Mouse (Mus musculus): ENCODE measurements at regions not wholly inside any gene's neighbourhood (a gene's known extent, or its start where the extent isn't known, plus 50 kb on each side); places are given as distances from the start of the nearest gene placed in this dataset.

GRCm38 (mm10) chr3:66505476-66506076, 208.9 kb upstream of the Veph1 start:
- Histone ChIP-seq H3K4me3 (replicated peaks; ENCODE audit: extremely low read depth, low read depth, low read length) (no peak overlapping the region), H3K4me1 (ENCODE audit: control insufficient read depth, insufficient read depth, low read length) (no peaks in the 10 kb centered on the region; the same call in 1 of the 2 replicates)
- DNase-seq = no peak
- TF ChIP-seq POLR2A (IDR thresholded peaks at IDR 0.05; ENCODE audit: borderline replicate concordance, extremely low read depth, low read depth, low read length) (no peak), CTCF (IDR thresholded peaks at IDR 0.05; ENCODE audit: insufficient read depth, low read length) (no peak)
- WGBS = 54% methylated on average over 6 of the region's 6 CpGs

GRCm38 (mm10) chr3:66504717-66505116, 208.1 kb upstream of the Veph1 start:
- no peak for DNase-seq
- Histone ChIP-seq H3K4me3 (replicated peaks; ENCODE audit: extremely low read depth, low read depth, low read length) (no peak overlapping the region), H3K4me1 (ENCODE audit: control insufficient read depth, insufficient read depth, low read length) (no peaks in the 10 kb centered on the region; the same call in 1 of the 2 replicates)
- TF ChIP-seq POLR2A (IDR thresholded peaks at IDR 0.05; ENCODE audit: borderline replicate concordance, extremely low read depth, low read depth, low read length) (no peak), CTCF (IDR thresholded peaks at IDR 0.05; ENCODE audit: insufficient read depth, low read length) (no peak)
- 72% methylated on average over 6 of the region's 6 CpGs for WGBS

DNA sequence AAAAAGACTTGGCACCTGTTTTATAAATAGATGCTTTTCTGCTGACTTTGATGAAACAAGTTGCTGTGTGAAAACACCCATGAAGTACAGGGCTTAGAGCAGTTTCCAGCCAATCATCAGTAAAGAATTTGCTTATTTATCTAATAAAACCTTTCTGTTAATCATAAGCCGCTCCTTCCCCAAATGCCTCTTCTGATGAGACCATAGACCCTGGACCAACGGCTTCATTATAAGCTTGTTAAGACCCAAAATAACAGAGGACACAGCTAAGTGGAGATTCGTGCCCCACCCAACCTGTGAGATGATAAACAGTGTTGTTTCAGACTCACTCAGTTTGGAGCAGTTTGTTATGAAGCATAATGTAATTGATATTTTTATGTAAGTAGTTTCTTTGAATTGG, 207.0 kb upstream of the Veph1 start:
- Histone ChIP-seq H3K4me3 (replicated peaks; ENCODE audit: extremely low read depth, low read depth, low read length) (no peak overlapping the region), H3K4me1 (ENCODE audit: control insufficient read depth, insufficient read depth, low read length) (no peaks in the 10 kb centered on the region; the same call in 1 of the 2 replicates)
- 84% methylated on average over 3 of the region's 3 CpGs for WGBS
- no peak for DNase-seq
- TF ChIP-seq POLR2A (IDR thresholded peaks at IDR 0.05; ENCODE audit: borderline replicate concordance, extremely low read depth, low read depth, low read length) (no peak), CTCF (IDR thresholded peaks at IDR 0.05; ENCODE audit: insufficient read depth, low read length) (no peak)

DNA sequence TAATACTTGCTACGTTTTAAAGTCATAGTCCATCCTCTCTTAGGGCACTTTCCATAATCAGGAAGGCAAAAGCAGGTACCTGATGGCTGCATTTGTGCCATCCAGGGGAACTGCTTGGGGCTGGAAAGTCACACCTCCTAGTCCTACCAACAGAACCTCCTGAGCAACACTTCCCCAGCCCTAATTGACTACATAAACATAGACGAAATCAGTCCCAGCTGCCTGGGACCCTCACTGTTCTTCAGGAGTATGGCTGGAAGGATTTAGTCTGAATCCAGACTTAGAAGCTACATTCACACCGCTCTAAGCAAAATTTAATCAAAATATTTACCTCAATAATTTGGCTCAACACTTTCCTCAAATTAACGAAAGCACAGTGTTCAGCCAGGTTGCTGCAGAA, 205.2 kb upstream of the Veph1 start:
- TF ChIP-seq CTCF (IDR thresholded peaks at IDR 0.05; ENCODE audit: insufficient read depth, low read length) = no peak
- WGBS = 73% methylated on average over 4 of the region's 4 CpGs

DNA sequence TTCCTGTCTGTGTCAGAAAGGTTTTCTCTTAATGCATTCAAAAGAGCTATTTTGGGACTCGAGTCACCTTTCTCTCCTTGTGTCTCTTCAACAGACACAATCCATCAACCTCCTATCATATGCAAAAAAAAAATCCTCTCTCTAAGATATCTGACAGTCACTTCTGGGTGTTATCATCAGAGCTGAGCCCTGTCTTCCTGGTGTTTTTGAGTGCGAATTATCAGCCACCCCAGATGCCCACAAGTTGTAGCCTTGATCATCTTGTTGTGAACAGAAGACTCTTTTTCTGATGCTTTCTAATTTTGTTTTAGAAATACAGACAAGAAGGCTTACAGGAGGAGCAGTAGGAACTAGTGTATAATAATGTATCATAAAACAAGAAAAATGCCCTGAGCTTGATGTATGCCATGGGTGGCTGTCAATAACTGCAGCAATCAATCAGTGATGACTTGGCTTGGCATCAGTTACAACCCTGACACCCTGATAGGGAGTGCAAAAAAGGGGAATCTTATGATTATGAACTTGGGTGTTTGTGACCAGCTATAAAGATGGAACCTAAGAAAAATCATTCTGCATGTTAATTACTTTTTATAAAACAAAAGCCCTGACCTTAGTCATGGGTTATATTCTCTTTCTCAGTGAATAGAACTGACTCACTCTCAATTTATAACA, 197.9 kb upstream of the Veph1 start:
- WGBS = 50% methylated on average over 2 of the region's 2 CpGs
- no peak overlapping the region for H3K4me3 ChIP-seq (replicated peaks; ENCODE audit: extremely low read depth, low read depth, low read length)
- TF ChIP-seq CTCF (IDR thresholded peaks at IDR 0.05; ENCODE audit: insufficient read depth, low read length) = no peak
- no peak for TF ChIP-seq POLR2A (IDR thresholded peaks at IDR 0.05; ENCODE audit: borderline replicate concordance, extremely low read depth, low read depth, low read length)
- H3K4me1 ChIP-seq (ENCODE audit: control insufficient read depth, insufficient read depth, low read length) = no peaks in the 10 kb centered on the region
- DNase-seq = no peak

More for the DNA sequence above, 205.2 kb upstream of the Veph1 start:
- H3K4me3 ChIP-seq (replicated peaks; ENCODE audit: extremely low read depth, low read depth, low read length) = no peak overlapping the region
- DNase-seq = no peak
- H3K4me1 ChIP-seq (ENCODE audit: control insufficient read depth, insufficient read depth, low read length) = no peaks in the 10 kb centered on the region; the same call in 1 of the 2 replicates

DNA sequence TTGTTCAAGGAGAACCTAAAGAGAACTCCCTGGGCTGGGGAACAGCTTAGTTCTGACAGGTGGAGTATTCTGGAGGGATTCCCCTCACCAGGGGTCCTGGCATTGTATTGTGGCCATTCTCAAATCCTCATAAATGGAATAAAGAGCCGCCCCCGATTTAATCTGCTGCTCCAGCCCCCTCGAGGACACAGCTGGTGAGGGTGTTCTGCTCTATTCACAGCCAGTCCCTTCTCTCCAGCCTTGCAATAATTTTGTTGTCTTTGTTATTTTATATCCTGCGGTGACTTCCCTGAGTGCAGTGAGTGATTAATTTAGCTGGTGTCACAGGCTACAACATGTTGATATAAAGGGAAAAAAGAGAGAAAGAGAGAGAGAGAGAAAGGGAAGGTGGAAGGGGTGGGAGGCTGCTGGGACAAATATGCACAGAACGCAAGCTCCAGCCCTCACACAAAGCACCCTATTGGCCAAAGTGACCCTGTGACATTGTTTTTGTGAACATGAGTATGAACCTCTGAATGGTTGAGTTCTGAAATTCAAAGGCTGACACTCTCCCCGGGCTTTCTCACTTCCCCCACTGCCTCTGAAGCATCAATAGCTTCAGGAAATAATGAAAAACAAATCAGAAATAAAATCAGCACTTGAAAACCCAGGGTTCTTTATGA, 194.2 kb upstream of the Veph1 start:
- TF ChIP-seq POLR2A (IDR thresholded peaks at IDR 0.05; ENCODE audit: borderline replicate concordance, extremely low read depth, low read depth, low read length) = no peak

GRCm38 (mm10) chr3:66488724-66489123, 192.1 kb upstream of the Veph1 start:
- WGBS = 74% methylated on average over 7 of the region's 7 CpGs
- no peaks in the 10 kb centered on the region for H3K4me1 ChIP-seq (ENCODE audit: control insufficient read depth, insufficient read depth, low read length)
- no peak for TF ChIP-seq POLR2A (IDR thresholded peaks at IDR 0.05; ENCODE audit: borderline replicate concordance, extremely low read depth, low read depth, low read length)
- no peak for TF ChIP-seq CTCF (IDR thresholded peaks at IDR 0.05; ENCODE audit: insufficient read depth, low read length)
- H3K4me3 ChIP-seq (replicated peaks; ENCODE audit: extremely low read depth, low read depth, low read length) = no peak overlapping the region
- DNase-seq = no peak

More for the DNA sequence above, 194.2 kb upstream of the Veph1 start:
- 48% methylated on average over 6 of the region's 6 CpGs for WGBS
- Histone ChIP-seq H3K4me3 (replicated peaks; ENCODE audit: extremely low read depth, low read depth, low read length) (no peak overlapping the region), H3K4me1 (ENCODE audit: control insufficient read depth, insufficient read depth, low read length) (no peaks in the 10 kb centered on the region)
- no peak for DNase-seq

DNA sequence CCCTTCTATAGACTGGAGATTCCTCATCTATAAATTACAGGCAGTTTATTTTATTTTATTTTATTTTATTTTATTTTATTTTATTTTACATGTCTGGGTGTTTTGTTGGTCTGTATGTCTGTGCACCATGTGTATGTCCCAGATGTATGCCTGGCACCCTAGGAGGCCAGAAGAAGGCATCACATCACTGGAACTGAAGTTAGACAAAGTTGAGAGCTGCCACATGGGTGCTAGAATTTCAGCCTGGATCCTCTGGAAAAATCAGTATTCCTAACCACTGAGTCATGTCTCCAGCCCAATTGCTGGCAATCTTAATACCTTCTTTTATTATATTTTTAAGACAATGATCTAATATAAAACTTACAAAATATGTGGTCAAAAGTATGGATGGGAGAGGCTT, 190.0 kb upstream of the Veph1 start:
- no peak for TF ChIP-seq CTCF (IDR thresholded peaks at IDR 0.05; ENCODE audit: insufficient read depth, low read length)
- TF ChIP-seq POLR2A (IDR thresholded peaks at IDR 0.05; ENCODE audit: borderline replicate concordance, extremely low read depth, low read depth, low read length) = no peak
- no peaks in the 10 kb centered on the region for H3K4me1 ChIP-seq (ENCODE audit: control insufficient read depth, insufficient read depth, low read length)
- H3K4me3 ChIP-seq (replicated peaks; ENCODE audit: extremely low read depth, low read depth, low read length) = no peak overlapping the region
- DNase-seq = no peak

DNA sequence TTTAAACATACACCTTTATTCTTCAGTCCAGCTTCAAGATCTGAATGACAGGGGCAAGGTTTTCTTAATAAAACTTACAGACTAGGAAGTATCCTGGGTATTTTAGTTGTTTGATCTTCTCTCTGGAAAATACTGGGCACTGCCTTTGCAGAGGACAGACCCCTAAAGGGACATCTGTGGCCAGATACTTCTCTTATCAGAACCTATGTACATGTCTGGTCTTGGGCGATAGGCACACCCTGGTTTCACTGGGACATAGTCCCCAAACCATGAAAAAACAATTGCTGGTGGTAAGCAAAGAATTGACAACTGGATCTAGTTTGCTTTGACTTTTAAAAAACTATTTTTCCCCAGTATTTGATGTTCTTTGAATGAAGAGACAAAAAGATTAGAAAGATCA, 189.5 kb upstream of the Veph1 start:
- Histone ChIP-seq H3K4me3 (replicated peaks; ENCODE audit: extremely low read depth, low read depth, low read length) (no peak overlapping the region), H3K4me1 (ENCODE audit: control insufficient read depth, insufficient read depth, low read length) (no peaks in the 10 kb centered on the region)
- TF ChIP-seq CTCF (IDR thresholded peaks at IDR 0.05; ENCODE audit: insufficient read depth, low read length) (no peak), POLR2A (IDR thresholded peaks at IDR 0.05; ENCODE audit: borderline replicate concordance, extremely low read depth, low read depth, low read length) (no peak)
- WGBS = 95% methylated on average over 1 of the region's 1 CpGs
- DNase-seq = no peak

- 32% methylated on average over 6 of the region's 6 CpGs for WGBS
- no peaks in the 10 kb centered on the region for H3K4me1 ChIP-seq (ENCODE audit: control insufficient read depth, insufficient read depth, low read length)
- TF ChIP-seq CTCF (IDR thresholded peaks at IDR 0.05; ENCODE audit: insufficient read depth, low read length) (no peak), POLR2A (IDR thresholded peaks at IDR 0.05; ENCODE audit: borderline replicate concordance, extremely low read depth, low read depth, low read length) (no peak)
- H3K4me3 ChIP-seq (replicated peaks; ENCODE audit: extremely low read depth, low read depth, low read length) = no peak overlapping the region
- no peak for DNase-seq
These were observed 184.1 kb upstream of the Veph1 start for GRCm38 (mm10) chr3:66480718-66481117.
